Mouse (Mus musculus): ENCODE results near the gene Psip1.
A peak's percentile ranks its signal among the peaks of the same experiment; 100 is the strongest.
"Not testable (repeated sequence)": the region's sequence is repeated elsewhere in the genome, so short reads cannot be mapped to it uniquely, and the experiment has no call there.

The Psip1 gene

DNA sequence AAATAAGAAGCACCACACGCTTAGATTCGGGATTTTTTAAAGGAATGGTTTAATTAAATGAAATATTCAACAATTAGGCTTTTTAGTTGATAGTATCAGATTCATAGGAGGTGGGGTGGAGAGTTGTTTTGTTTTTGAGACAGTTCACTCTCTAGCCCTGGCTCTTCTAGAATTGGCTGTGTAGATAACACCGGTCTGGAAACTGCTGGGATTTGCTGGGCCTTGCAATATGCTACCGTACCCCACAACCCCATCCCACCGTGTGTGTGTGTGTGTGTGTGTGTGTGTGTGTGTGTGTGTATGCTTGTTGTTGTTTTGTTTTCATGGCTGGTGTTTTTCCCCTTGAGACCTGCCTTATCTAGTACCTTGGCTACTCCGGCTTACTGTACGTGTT is 14.8 kb upstream of the Psip1 start:
- DNase-seq (ENCODE audit: low spot score) = no peak

DNA sequence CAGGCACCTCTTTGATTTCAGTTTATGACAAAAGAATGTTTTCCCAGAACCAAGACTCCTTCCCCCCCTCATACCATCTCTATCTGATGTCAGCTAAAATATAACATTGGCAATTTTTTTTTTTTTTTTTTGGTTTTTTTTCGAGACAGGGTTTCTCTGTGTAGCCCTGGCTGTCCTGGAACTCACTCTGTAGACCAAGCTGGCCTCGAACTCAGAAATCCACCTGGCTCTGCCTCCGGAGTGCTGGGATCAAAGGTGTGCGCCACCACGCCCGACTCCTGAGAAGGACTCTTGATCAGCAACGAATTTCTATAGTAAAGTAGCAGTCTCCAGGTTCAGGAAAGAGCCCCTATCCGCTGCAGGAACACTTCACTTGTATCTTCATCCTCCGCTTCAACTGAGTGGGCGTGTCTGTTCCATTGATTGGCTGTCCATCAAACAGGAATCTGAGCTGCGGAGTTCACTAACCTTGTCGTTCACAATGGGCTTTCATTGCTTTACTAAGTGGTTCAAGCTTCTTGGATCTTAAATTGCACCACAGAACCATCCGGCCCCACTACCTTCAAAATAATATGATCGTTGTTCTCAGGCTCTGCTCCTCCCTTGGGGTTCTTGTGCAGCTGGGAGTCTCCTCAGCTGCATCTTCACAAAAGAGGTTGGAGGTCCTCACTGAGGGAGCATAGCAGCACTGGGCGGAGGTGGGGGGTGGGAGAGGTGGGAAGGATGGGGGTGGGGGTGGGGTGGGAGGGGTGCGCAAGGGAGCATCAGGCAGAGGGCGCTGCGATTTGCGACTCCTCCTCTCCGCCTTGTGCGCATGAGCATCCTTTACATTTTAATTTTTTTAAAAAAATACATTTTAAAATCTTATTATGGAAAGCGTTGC is 14.1 kb upstream of the Psip1 start:
- no peak for DNase-seq (ENCODE audit: low spot score)

DNA sequence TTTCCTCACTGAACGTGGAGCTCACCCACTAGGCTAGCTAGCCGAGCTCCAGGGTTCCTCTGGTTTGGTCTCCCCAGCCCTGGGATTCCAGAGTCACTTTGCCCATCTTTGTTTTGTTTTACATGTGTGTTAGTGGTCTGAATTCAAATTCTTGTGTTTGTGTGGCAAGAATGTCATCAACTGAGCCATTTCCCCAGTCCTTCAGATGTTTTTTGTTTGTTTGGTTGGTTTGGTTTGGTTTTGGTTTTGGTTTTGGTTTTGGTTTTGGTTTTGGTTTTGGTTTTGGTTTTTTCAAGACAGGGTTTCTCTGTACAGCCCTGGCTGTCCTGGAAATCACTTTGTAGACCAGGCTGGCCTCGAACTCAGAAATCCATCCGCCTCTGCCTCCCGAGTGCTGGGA is 10.8 kb upstream of the Psip1 start:
- DNase-seq (ENCODE audit: low spot score) = not testable (repeated sequence)

DNA sequence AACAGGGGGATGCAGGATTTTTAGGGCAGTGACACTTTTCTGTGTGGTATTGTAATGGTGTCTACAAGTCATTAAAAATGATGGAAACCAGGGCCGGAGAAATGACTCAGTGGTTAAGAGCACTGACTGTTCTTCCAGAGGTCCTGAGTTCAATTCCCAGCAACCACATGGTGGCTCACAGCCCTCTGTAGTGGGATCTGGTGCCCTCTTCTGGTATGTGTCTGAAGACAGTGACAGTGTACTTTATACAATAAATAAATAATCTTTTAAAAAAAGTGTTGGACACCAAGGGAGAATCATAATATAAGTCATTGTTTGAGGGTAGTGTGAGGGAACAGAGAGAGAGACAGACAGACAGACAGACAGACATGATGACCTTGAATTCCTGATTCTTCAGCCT is 6.9 kb upstream of the Psip1 start:
- DNase-seq (ENCODE audit: low spot score) = no peak

DNA sequence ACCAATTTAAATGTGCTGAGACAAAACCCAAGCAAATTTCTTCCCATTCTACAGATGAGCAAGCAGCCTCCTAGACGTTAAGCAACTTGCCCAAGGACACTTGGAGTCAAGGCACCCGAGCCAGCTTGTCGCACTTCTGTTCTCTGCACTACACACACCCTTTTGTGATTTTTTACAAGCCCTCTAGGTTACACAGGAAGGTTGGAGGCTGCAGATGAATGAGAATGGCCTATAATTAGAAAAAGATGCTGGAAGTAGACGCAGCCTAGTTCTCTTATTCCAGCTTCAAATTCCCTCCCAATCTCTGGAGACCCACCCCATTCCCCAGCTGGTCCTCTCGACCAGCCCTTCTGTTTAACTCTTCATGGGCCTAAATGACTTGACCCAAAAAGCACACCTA is 2.9 kb upstream of the Psip1 start:
- DNase-seq (ENCODE audit: low spot score) = no peak

DNA sequence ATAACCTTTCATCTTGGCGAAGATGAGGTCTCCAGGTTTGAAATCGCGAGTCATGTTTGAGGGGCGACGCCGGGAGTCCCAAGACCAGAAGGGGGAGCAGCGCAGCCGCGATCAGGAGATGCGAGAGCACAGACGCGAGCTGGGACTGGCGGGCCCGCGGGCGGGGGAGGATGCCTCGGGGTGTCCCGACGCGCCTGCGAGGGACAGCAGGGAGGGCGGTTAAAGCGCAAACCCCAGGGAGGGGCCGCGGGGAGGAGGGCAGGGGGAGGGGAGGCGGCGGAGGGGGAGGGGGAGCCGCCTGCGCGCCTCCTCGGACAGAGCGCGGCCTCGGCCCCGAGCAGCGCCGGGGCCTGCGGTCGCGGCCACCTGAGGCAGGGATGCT is 533 bp downstream of the Psip1 start:
- peak; percentile 86 for DNase-seq (ENCODE audit: low spot score)

DNA sequence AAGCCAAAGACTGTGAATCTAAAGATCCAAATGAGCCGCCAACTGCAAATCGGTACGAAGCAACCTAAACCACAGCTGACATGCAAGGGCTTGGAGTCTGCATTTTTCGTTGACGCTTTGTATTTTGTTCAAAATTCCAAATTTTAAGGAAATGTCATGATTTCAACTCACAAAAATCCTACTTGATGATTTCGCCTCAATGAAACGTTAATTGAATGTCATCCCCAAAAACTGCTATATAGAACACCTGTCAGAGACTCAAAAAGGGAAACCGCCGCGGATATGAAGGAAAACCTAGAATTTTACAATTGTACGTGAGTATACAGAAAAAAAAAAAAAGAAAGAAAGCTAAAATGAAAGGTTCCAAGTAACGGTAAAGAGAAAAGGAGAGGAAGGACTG is 1.0 kb downstream of the Psip1 start:
- no peak for DNase-seq (ENCODE audit: low spot score)

DNA sequence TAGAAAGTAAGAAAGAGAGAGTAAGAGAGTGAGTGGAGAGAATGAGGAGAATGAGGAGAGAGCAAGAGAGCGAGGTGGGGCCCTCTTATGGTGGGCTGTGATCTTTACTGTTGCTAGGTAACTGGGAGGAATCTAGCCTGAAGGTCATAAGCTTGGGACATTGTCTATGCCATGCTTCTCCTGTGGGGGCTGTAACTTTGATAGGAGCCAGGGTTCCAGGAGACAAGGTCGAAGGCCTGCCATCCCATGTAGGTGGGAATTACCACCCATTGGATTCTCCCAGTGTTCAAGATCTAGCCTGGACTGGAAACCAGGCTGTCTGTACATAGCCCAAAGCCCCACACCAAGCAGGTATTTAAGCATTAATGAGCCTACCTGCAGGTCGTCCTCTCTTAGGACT is 18.1 kb downstream of the Psip1 start:
- no peak for DNase-seq (ENCODE audit: low spot score)

DNA sequence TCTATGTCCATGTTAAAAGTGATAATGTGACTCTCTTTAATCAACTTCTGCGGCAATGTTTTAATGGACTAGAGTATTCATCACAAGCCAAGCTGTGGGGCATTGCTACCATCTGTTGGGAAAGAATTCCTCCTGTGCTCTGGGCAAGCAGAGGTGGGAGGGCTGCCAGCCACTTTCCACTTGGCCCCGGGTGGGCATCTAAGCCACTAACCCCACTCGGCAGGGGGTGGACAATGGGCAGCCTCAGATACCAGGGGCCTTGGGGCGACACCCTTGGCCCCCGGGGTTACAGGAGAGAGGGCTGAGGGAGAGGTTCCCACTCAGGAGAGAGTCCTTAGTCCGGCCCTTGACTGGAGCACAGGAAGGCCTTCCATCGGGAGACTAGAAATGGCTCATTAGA is 18.6 kb downstream of the Psip1 start:
- no peak for DNase-seq (ENCODE audit: low spot score)

DNA sequence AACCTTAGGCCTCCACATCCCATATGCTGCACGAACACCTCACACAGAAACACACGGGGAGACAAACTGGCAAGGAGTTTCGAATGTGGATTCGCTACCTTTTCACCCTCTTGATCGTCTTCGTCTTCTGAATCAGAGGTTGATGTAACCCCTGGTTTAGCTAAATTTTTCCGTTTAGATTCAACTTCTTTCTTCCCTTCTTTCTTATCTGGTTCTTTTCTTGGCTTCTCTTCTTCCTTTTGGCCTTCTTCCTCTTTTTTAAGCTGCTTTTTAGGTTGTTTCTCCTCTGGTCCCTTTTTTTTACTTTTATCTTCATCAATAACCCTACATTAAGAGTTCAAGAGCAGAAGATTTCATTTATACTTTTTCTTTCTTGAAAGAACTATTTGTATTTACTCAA is 21.4 kb downstream of the Psip1 start:
- DNase-seq (ENCODE audit: low spot score) = no peak

DNA sequence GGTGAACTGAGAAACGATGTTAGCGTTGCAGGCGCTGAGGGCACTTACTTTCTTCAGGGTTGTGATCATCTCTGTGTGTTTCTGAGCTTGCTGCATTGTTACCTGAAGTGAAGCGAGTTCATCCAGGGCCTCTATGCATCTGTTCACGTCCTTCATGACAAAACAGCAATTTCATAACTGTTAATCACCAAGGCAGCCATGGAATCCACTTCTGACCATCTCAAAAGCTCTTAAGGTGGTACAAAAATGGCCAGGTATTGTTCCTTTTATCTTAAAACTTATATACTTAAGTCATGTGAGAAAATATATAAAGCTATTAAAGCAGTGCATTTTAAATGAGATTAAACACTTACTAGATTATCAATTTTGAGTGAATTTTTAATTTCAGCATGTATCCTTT is 26.2 kb downstream of the Psip1 start:
- DNase-seq (ENCODE audit: low spot score) = no peak

DNA sequence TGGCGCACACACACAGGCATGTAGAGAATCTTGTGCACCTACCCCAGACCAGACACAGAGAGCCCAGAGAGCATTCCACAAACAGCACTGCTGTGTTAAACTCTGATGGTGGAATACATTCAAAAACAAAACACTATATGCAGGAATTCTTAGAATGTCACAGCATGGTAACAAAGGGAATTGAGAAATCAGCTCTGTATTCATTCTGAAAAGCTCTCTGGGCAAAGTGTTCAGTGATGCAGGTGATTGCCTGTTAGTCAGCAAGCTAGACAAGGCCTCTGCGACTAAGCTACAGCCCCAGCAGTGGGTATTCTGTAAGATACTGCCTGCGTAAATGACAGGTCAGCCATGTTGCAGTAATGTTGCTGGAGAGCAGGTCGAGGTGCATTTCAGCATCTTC is 35.5 kb downstream of the Psip1 start:
- DNase-seq (ENCODE audit: low spot score) = no peak

DNA sequence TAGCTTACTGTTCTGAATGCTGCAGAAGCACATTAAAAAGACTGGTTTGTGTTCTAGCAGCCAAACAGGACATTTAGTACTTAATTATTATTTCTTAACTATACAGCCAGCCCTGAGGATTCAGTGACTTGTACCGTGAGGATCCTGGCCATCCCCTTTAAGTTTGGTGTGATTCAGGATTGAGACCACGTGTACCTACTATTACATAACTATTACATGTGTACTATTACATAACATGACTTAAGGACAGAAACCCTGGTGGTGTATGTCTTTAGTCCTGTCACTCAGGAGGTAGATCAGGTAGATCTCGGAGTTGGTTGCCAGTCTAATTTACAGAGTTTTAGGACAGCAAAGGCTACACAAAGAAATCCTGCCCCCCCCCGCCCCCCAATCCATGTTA is 45.2 kb downstream of the Psip1 start:
- no peak for DNase-seq (ENCODE audit: low spot score)

DNA sequence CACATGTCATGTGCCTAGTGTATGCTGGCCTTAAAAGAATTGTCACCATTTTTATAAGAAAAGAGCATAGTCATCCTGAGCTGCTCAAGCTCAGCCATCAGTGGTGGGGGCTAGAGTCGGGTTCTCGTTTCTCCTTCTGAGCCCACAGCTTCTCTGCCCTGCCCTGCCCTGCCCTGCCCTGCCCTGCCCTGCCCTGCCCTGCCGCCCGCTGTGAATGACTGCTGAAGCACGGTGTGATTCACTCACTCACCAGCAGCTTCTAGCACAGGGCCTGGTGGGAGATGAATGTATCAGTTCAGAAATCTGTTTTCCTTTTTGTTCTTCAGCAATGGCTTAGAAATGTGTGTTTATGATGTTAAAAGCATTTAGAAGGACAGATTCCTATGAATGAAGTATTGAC is 47.2 kb downstream of the Psip1 start:
- DNase-seq (ENCODE audit: low spot score) = no peak

DNA sequence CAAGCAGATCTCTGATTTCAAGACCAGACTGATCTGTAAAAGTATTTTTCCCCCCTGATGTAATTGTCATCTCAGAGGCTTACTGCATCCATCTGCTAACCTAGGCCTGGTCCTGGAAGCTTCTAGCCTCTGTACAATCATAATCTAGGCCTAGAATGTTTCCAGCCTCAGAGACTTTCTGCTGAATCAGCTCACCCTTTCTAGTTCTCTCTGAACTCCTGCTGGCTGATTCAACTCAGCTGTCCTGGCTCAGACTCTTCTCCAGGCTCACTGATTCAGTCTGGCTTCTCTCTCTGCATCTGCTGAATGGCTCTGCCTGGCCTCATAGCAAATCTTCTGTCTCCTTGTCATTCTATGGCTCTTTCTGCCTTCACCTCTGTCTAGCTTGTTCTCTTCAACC is 48.1 kb downstream of the Psip1 start:
- no peak for DNase-seq (ENCODE audit: low spot score)

DNA sequence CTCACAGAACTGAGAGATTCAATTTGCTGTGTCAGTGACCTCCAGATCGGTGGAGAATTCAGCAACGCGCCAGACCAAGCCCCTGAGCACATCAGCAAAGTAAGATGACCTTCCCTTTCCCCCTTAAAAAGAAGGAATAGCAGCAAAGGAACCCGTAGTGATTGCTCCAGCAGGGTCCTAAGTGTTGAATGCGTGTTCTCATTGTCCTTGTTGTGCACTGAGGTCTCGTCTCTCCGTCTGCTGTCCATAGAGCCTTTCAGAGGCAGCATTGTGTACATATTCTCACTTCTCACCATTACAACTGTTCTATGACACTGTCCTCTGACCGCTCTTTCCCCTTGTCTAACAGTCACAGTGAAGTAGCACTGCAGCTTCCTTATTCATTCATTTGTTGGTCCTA is 49.9 kb downstream of the Psip1 start:
- DNase-seq (ENCODE audit: low spot score) = no peak

DNA sequence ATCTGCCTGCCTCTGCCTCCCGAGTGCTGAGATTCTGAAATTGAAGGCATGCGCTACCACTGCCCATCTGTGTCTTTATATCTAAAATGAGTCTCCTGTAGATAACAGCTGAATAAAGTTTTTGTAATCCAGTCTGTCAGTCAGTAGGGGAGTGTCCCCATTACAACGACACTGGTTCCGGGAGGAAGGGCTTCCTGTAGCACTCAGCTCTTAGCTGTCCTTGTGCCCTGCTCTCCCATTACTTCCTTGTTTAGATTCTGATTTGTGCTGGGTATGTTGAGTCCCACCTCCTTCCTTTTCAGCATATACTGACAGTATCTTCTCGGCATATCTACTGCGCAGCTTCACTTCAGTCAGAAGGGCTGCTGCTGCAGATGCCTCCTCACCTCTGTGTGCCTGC is 53.4 kb downstream of the Psip1 start:
- DNase-seq (ENCODE audit: low spot score) = no peak

DNA sequence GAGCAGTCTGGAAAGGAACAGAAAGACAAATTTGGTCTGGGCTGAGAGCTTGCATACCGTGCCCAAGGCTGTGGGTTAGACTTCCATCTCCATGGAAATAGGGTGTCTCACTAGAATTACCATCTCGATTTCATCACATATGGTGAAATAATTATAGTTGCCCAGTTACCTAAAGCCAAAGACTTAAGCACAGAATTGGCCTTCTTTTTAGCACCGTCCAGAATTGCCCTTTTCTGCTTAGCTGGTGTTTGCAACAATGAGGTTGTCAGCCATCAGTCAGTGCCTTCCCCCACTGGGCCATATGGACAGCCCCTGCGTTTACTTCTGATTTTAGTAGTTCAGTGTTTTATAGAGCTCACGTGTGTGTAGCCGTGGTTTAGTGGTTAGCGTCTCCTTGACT is 54.3 kb downstream of the Psip1 start:
- no peak for DNase-seq (ENCODE audit: low spot score)

DNA sequence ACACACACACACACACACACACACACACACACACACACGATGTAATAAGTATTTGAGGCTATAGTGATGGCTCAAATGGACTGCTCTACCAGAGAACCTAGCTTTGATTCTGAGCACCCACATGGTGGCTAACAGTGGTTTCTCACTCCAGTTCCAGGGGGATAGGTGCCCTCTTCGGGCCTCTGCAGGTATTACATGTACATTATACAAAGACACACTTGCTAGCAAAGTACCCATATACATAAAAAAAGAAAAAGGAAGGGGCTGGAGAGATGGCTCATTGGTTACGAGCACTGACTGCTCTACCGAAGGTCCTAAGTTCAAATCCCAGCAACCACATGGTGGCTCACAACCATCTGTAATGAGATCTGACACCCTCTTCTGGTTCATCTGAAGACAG is 57.4 kb downstream of the Psip1 start:
- no peak for DNase-seq (ENCODE audit: low spot score)

DNA sequence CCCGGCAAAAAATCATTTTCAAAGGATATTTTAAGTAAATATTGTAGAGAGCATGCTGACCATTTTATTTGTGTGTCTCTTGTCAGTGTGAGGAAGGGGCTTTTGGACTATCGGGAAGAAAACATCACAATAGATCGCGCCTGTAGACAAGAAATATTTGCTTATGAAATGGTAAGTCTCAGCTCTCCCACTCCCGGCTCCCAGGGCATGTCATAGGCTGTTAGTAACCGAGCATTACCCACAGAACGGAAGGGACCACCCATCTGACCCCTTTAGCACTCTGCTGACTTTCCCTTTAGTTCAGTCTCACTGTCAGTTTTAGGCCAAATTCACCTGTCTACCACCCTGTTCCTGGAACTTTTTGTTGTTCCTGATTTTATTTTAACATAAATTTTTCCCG is 58.6 kb downstream of the Psip1 start:
- no peak for DNase-seq (ENCODE audit: low spot score)

DNA sequence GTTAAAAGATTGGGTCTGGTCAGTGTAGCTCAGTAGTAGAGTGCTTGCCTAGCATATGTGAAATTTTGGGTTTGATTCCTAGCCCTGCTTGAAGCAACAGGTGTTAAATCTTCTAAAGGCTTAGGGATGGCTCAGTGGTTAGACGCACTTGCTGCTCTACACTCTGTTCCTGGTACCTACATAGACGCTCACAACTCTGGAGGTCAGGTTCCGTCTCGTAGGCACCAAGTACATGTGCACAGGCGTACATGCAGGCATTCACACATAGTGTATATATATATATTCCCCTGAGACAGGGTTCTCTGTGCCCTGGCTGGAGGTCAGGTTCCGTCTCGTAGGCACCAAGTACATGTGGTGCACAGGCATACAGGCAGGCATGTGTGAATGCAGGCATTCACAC is 59.1 kb downstream of the Psip1 start:
- DNase-seq (ENCODE audit: low spot score) = no peak

DNA sequence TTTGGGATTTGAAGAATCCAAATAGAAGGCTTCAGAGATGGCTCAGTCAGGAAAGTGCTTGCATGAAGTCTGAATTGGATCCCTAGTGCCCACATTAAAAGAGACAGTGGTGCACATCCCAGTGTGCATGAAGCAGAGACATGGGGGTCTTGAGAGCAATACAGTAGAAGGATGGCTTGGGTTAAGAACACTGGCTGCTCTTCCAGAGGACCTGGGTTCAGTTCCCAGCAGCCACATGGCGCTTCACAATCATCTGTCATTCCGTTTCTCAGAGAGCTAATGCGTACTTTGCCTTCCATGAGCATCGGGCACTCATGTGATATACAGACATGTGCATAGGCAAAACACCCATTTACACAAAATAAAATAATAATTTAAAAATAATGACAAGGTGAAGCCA is 61.1 kb downstream of the Psip1 start:
- no peak for DNase-seq (ENCODE audit: low spot score)

DNA sequence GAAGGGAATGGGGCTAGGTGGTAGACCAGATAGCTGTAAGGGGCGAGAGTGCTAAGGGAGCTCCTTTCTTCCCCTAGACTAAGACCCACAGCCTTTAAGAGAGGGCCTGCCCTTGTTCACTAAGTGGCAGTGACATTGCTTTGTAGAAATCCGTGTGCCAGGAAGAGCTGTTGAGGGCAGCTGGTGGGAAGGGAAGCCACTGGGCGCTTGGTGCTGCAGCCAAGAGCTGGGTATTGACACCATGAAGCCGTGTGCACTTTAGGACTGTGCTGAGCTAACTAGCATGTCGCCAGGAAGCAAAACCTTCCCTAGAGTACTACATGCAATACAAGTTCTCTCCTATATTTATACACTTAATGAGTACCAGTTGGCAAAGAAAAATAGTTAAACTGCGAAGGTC is 62.6 kb downstream of the Psip1 start:
- no peak for DNase-seq (ENCODE audit: low spot score)

DNA sequence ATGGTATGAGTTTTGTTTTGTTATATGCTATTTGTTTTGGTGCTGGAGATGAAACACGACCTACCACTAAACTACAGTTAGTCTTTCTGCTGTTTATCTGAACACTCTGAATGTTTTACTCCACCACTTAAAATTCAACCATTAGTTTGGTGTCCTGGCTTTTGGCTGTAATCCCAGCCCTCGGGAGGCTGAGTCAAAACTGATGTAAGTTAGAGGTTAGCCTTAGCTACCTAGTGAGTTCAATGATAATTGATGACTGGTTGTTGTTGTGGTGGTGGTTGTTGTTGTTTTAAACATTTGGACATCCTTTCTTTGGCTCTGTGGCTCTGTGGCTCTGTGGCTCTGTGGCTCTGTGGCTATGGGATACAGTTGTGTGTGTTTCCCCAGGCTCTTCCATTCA is 67.5 kb downstream of the Psip1 start:
- DNase-seq (ENCODE audit: low spot score) = no peak

DNA sequence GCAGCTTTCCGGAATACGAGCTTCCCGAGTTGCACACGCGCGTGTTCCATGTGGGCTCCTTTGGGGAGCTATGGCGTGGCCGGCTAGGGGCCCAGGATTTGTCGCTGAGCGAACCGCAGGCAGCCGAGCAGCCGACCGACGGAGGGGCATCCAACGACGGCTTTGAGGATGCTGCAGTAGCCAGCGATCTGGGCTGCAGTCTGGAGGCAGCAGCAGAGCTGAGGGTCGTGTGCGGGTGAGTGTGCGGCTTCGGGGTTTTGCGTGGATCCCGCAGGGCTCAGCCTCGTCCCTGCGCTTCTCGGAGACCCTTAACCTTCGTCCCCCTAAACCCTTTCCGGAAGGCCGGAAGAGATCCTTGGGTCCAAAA is 68.5 kb downstream of the Psip1 start:
- DNase-seq (ENCODE audit: low spot score) = no peak
